Mouse (Mus musculus) CH12.LX (cell line): ENCODE measurements around the gene Rsph9. TPM values are rescaled to one million over a fixed set of nuclear protein-coding genes. Genes with fewer than 3 reads are reported as not detected.

Source experiments
- DNase-seq: peaks from one replicate; pipeline ENCODE4 v3.0.0-alpha.2; 2013; ENCODE audit errors: extremely low read depth
- H3K27ac ChIP-seq: 2 replicates; pipeline ENCODE4 v1.5.1; 2012; ENCODE audit warnings: low read depth, mild to moderate bottlenecking, control low read depth, moderate library complexity; ENCODE audit not compliant: insufficient read depth
- H3K27me3 ChIP-seq: replicated peaks from 2 replicates; pipeline ENCODE3; 2012; ENCODE audit warnings: inconsistent platforms
- H3K36me3 ChIP-seq, 2 experiments: replicated peaks in 1 of 2; 2 replicates each; pipeline versions ENCODE3 to v1.6.1; 2012; ENCODE audit warnings: inconsistent platforms in 1 of 2, low read length in 1 of 2, mild to moderate bottlenecking in 1 of 2, mixed read lengths in 1 of 2, moderate library complexity in 1 of 2; ENCODE audit not compliant: control insufficient read depth in 1 of 2, insufficient read depth in 1 of 2
- H3K4me1 ChIP-seq, 2 experiments: 2 replicates each; pipeline ENCODE4 v1.6.1; 2012; ENCODE audit warnings: inconsistent platforms in 1 of 2, moderate library complexity in 1 of 2; ENCODE audit not compliant: insufficient read depth in 2 of 2, control insufficient read depth in 1 of 2
- H3K4me2 ChIP-seq: 2 replicates; pipeline ENCODE4 v1.6.1; 2012; ENCODE audit warnings: low read depth, mild to moderate bottlenecking, control low read depth; ENCODE audit not compliant: poor library complexity, insufficient read depth, severe bottlenecking
- H3K4me3 ChIP-seq, 3 experiments: fragments of 150-350 bp in 1 of 3; sonication (generic) in 1 of 3; replicated peaks in 1 of 3; 2 replicates each; pipeline versions ENCODE3 to v1.5.1; 2011 to 2012; ENCODE audit warnings: low read depth in 2 of 3, low read length in 2 of 3, mild to moderate bottlenecking in 2 of 3, moderate library complexity in 2 of 3, control low read depth in 1 of 3, improper control_type of control experiment in 1 of 3, inconsistent platforms in 1 of 3, mixed read lengths in 1 of 3; ENCODE audit not compliant: poor library complexity in 1 of 3
- H3K79me2 ChIP-seq: replicated peaks from 2 replicates; pipeline ENCODE4 v1.6.1; 2012; ENCODE audit warnings: mild to moderate bottlenecking, moderate library complexity; ENCODE audit not compliant: control insufficient read depth, poor library complexity, insufficient read depth, severe bottlenecking; ENCODE audit errors: extremely low read depth
- H3K9ac ChIP-seq: 2 replicates; pipeline ENCODE4 v1.6.1; 2012; ENCODE audit warnings: low read depth, mild to moderate bottlenecking, control low read depth, moderate library complexity; ENCODE audit not compliant: insufficient read depth
- H3K9me3 ChIP-seq: replicated peaks from 2 replicates; pipeline ENCODE3; 2012; ENCODE audit warnings: low read length, inconsistent platforms, mixed read lengths
- CHD1 ChIP-seq: IDR thresholded peaks from 2 replicates; pipeline ENCODE4 v1.6.1; 2012; ENCODE audit warnings: low read depth, low read length, improper control_type of control experiment, inconsistent platforms
- CHD2 ChIP-seq: IDR thresholded peaks from 2 replicates; pipeline ENCODE4 v1.6.1; 2011; ENCODE audit warnings: low read length, improper control_type of control experiment
- CTCF ChIP-seq, 2 experiments: IDR thresholded peaks in 1 of 2; conservative IDR thresholded peaks in 1 of 2; 2 replicates each; pipeline ENCODE4 v1.5.1; 2011 to 2012; ENCODE audit warnings: low read depth in 2 of 2, low read length in 2 of 2, improper control_type of control experiment in 1 of 2, inconsistent platforms in 1 of 2, mild to moderate bottlenecking in 1 of 2, moderate library complexity in 1 of 2
- ELF1 ChIP-seq: IDR thresholded peaks from 2 replicates; pipeline ENCODE4 v1.6.1; 2014; ENCODE audit warnings: low read depth, mild to moderate bottlenecking, inconsistent platforms, low read length, improper control_type of control experiment
- HCFC1 ChIP-seq: IDR thresholded peaks from 2 replicates; pipeline ENCODE4 v1.6.1; 2012; ENCODE audit warnings: low read depth, mild to moderate bottlenecking, inconsistent platforms, low read length, improper control_type of control experiment
- JUN ChIP-seq: IDR thresholded peaks from 2 replicates; pipeline ENCODE4 v1.6.1; 2011; ENCODE audit warnings: low read depth, mild to moderate bottlenecking, low read length, improper control_type of control experiment, moderate library complexity; ENCODE audit not compliant: insufficient read depth
- JUND ChIP-seq: conservative IDR thresholded peaks from 2 replicates; pipeline ENCODE4 v1.6.1; 2011; ENCODE audit warnings: low read depth, low read length, improper control_type of control experiment
- KAT2A ChIP-seq: IDR thresholded peaks from 2 replicates; pipeline ENCODE4 v1.6.1; 2012; ENCODE audit warnings: low read length, improper control_type of control experiment, inconsistent platforms; ENCODE audit not compliant: insufficient replicate concordance
- MAX ChIP-seq: IDR thresholded peaks from 2 replicates; pipeline ENCODE4 v1.6.1; 2011; ENCODE audit warnings: low read length, improper control_type of control experiment
- MEF2A ChIP-seq: IDR thresholded peaks from 2 replicates; pipeline ENCODE4 v1.6.1; 2014; ENCODE audit warnings: low read depth, mild to moderate bottlenecking, inconsistent platforms, low read length, improper control_type of control experiment, borderline replicate concordance
- MYC ChIP-seq: IDR thresholded peaks from 2 replicates; pipeline ENCODE4 v1.6.1; 2011; ENCODE audit warnings: low read depth, mild to moderate bottlenecking, improper control_type of control experiment, low read length
- RCOR1 ChIP-seq: conservative IDR thresholded peaks from 2 replicates; pipeline ENCODE4 v1.6.1; 2012; ENCODE audit warnings: low read depth, mild to moderate bottlenecking, inconsistent platforms, low read length, improper control_type of control experiment
- SMC3 ChIP-seq: IDR thresholded peaks from 2 replicates; pipeline ENCODE4 v1.6.1; 2011; ENCODE audit warnings: low read depth, low read length, improper control_type of control experiment
- USF1 ChIP-seq: IDR thresholded peaks from 2 replicates; pipeline ENCODE4 v1.6.1; 2014; ENCODE audit warnings: low read depth, mild to moderate bottlenecking, inconsistent platforms, low read length, improper control_type of control experiment
- USF2 ChIP-seq: conservative IDR thresholded peaks from 2 replicates; pipeline ENCODE4 v1.6.1; 2011; ENCODE audit warnings: low read depth, low read length, improper control_type of control experiment
- dilution Hi-C: fragments of 300-500 bp; cut with MboI; formaldehyde crosslinking; loops from 2 replicates; pipeline ENCODE4 v1.14.3; 2020; ENCODE audit warnings: low sequenced_read_pairs; ENCODE audit not compliant: extremely low pct_unique_long_range_greater_than_20kb, extremely low pct_ligation_motif_present
- in situ Hi-C: fragments of 300-500 bp; cut with MboI; formaldehyde crosslinking; loops from 3 replicates; pipeline ENCODE4 v1.14.3; 2019; ENCODE audit warnings: low sequenced_read_pairs, low pct_ligation_motif_present, low pct_unique_long_range_greater_than_20kb, mixed read lengths
- polyA plus RNA-seq: library from polyadenylated mRNA; unstranded; fragments of >175 nt; gene quantifications from 2 replicates; pipeline ENCODE4 v1.2.1, GENCODE M21; 2012; ENCODE audit warnings: low read depth; ENCODE audit not compliant: insufficient read length
- total RNA-seq, 2 experiments: library from RNA; depleted of rRNA; stranded (reverse); fragments of 300-350 nt in 1 of 2; fragments of >200 nt in 1 of 2; gene quantifications; 2 replicates each; pipeline ENCODE4 v1.2.3; 2012 to 2014

The Rsph9 gene
- total and polyA plus RNA-seq, 3 experiments, result 0.61 to 1.1 TPM; not detected in 1

GRCm38 (mm10) chr17:46126608-46127007 lies 17.4 kb downstream of the Rsph9 start:
- H3K4me1 ChIP-seq, result no peaks in the 10 kb centered on the region
- DNase-seq, result no peak
- dilution Hi-C loops, result no loop called here
- peaks cover 79 to 92% of the 10 kb centered on the region in 2 experiments for H3K36me3 ChIP-seq
- no peak overlapping the region for H3K4me3 ChIP-seq
- H3K79me2 ChIP-seq, result no peaks in the 10 kb centered on the region
- no peak overlapping the region for H3K27ac ChIP-seq
- H3K27me3 ChIP-seq, result no peaks in the 10 kb centered on the region
- H3K4me2 ChIP-seq, result no peak overlapping the region
- no peaks in the 10 kb centered on the region for H3K9me3 ChIP-seq
- in situ Hi-C loops, result no loop called here
- TF ChIP-seq USF1 (no peak), JUND (no peak), JUN (no peak), SMC3 (no peak), RCOR1 (no peak), CHD2 (no peak), KAT2A (no peak), USF2 (no peak), CTCF (conservative IDR thresholded peaks at IDR 0.05 in 1 of 2, IDR thresholded peaks at IDR 0.05 in 1 of 2; ENCODE audit: low read depth in 2 of 2, low read length in 2 of 2) (no peak), ELF1 (no peak), MYC (no peak), MAX (no peak)
- no peak overlapping the region for H3K9ac ChIP-seq

DNA sequence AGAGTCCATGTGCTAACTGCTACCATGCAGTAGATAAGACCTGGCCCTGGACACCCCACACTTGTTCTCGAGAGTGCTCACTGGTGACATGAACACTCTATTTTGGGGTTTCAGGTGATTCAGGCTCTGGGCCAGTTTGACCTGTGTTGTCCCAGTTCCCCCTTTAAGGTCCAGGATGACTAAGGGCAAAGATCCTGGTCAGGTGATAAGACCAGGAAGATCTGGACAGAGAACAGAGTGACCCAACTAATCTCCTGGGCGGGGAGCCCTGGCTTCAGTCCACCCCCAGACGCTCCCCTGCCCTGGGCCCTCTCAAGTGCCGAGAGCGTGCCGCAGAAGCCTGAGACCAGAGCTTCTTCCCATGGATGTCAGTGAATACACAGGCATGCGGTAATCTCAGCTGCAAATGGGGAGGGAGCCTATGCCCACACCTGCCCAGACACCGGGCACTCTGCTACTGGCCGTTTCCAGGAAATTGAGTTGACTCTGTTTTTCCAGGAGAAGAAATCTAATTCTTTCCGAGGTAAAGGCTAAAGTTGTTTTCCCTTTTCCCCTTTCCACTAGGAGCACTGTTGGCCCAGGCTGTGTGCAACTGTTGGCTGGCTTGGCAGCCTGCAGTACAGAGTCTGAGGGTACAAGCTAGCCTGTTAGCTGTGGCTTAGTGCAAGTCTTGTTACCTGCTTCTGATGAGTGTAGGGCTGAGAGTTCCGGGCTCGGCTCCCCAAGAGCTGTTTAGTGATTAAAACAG lies 19.9 kb downstream of the Rsph9 start:
- Histone ChIP-seq H3K9me3 (no peaks in the 10 kb centered on the region), H3K36me3 (peaks cover 86 to 89% of the 10 kb centered on the region in 2 experiments), H3K27me3 (no peaks in the 10 kb centered on the region), H3K9ac (no peak overlapping the region), H3K27ac (no peak overlapping the region), H3K79me2 (no peaks in the 10 kb centered on the region), H3K4me1 (no peaks in the 10 kb centered on the region), H3K4me2 (no peak overlapping the region), H3K4me3 (no peak overlapping the region)
- dilution Hi-C loops (no loop called here), in situ Hi-C loops (no loop called here)
- DNase-seq, result no peak
- no peak for TF ChIP-seq HCFC1

DNA sequence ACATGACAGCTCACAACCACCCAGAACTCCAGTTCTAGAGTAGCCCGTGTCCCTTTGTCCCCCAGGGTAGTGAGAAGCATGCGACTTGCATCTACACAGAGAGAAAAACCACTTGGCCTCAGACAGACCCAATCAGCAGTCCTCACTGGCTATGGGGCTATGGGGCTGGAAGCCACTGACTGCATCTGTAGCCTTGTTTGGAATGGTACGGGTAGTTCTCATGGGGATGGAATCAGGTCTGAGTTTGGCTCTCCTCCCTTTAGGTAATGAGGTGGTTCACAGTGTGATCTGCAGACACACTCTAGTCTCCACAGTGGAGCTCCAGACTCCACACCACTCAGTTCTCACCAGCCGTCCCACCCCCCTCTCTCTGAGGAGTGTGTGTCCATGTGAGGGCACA lies 20.7 kb downstream of the Rsph9 start:
- TF ChIP-seq CHD2 (no peak), MEF2A (no peak), CHD1 (no peak)
- TF ChIP-seq, all 38 proteins: peak for 0
- Histone ChIP-seq H3K4me3 (no peak overlapping the region), H3K79me2 (no peaks in the 10 kb centered on the region), H3K4me1 (no peaks in the 10 kb centered on the region), H3K27ac (no peak overlapping the region), H3K9ac (no peak overlapping the region), H3K36me3 (peaks cover 83 to 89% of the 10 kb centered on the region in 2 experiments), H3K9me3 (no peaks in the 10 kb centered on the region), H3K27me3 (no peaks in the 10 kb centered on the region), H3K4me2 (no peak overlapping the region)
- no peak for DNase-seq
- dilution Hi-C loops (no loop called here), in situ Hi-C loops (no loop called here)
